Mouse (Mus musculus): ENCODE data around the gene Ngf.

Gene Ngf

GRCm38 (mm10) chr3:102507666-102508260 is 38.0 kb downstream of the Ngf start:
- no peak for DNase-seq (ENCODE audit: low spot score in 2 of 2)

DNA sequence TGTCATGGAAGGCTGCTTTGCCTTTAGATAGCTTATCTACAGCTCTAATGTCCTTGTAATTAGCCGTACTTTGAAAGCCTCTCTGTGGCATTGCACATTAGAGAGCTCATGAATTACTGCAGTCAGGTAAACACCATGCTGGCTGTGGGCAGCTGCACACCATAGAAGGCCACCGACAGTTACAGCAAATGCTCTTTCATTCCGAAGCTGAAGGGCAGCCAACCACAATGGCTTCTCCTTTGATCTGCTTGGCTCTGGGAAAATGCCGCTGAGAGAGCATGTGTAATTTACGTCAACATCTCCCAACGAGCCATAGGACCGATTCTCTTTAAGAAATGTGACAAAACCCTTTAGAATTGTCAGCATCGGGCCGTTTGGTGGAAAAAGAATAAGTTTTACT is 38.7 kb downstream of the Ngf start:
- no peak for DNase-seq (ENCODE audit: low spot score in 2 of 2)

GRCm38 (mm10) chr3:102509601-102510000 is 39.9 kb downstream of the Ngf start:
- DNase-seq (ENCODE audit: low spot score in 2 of 2): no peak

DNA sequence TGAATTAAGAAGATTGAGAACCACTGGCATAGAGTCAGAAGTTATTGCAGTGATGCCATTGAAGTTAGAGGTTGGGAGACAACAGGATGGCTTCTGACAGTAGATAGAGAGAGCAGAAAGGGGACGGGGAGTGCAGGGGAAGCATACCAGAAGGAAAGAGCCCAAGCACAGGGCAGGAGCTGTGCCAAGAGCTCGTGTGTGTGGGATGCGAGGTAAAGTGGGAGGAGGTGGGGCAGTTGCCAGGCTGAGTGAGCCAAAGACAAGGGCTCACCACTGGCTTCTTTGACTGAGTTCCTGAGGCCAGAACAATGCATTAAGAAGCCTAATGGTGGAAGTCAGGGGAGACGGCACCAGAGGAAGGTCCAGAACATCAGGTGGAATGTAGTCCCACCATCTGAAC is 47.2 kb downstream of the Ngf start:
- DNase-seq (ENCODE audit: low spot score in 2 of 2): no peak

DNA sequence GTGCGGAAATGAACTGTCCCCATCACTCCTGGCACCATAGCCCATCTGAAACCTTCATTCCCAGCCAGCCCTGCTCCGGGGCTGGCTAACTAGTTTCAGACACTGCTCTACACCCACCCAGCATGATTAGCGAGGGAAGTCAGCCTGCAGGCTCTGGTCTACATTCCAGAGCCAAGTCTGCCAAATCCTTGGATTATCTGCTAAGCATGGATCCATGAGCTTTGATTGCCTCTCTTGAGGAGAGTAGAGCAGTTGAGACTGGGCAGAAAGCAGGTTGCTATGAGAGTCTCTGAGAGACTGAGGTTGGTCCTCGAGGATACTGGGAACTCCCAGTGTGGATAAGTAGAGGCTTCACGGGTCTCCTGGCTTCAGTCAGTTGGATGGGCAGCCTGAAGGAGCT is 51.3 kb downstream of the Ngf start:
- DNase-seq (ENCODE audit: low spot score in 2 of 2): no peak

DNA sequence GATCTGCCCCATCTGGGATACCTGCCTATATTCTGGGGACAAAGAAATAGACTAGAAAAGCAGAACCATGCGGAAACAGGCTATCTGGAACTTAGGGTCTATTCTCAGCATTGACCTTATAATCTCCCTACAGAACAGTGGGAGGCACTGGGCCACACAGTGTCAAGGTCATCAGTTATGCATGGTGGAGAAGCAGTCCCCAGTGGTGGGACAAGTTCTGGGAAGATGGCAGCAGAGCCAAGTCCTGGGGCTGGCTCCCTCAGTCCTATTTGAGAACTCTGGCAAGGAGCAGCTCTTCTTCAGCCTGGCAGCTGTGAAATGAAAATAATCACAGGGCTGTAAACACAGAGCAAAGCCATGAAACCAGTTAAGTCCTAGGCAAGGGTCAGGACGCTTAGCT is 54.0 kb downstream of the Ngf start:
- no peak for DNase-seq (ENCODE audit: low spot score in 2 of 2)

GRCm38 (mm10) chr3:102524951-102525350 is 55.2 kb downstream of the Ngf start:
- no peak for DNase-seq (ENCODE audit: low spot score in 2 of 2)

- DNase-seq (ENCODE audit: low spot score in 2 of 2): no peak
These were observed 56.1 kb downstream of the Ngf start for GRCm38 (mm10) chr3:102525856-102526255.

DNA sequence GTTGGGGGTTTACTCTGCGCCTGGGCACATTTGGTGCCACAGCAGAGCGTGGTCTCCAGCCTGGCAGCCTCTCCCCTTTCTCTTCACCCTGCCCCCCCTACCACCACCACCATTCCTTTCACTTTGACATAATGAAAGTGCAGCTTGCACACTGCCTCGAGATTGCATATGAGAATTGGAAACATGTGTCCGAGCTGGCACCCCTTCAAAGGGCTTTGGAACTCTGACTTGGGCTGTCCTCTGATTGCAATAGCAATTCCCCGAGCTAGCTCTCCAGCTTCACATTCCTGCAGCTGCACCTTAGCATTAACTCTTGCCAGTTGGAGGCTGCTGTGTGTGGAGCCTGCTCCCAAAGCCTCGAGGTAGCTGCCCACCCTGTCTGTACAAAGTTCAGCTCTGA is 56.8 kb downstream of the Ngf start:
- no peak for DNase-seq (ENCODE audit: low spot score in 2 of 2)

GRCm38 (mm10) chr3:102534744-102535143 is 65.0 kb downstream of the Ngf start:
- no peak for DNase-seq (ENCODE audit: low spot score in 2 of 2)

DNA sequence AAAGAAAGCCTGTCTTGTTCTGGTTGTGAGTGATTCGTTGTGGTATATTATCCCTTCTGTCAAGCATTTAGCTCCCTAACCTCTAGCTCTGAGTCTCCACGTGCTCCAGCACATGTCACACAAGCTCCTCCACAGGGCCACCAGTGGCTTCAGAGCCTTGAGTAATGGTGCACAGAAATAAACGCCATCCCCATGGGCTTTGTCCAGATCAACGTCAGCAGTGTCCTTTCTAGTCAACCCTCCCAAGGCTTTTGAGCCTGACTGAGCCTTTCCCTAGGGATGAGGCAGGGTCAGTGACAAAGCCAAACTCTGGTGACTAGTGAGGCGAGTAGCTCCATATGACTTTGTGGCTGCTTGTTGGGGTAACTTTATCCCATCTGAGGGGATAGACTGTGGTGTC is 73.9 kb downstream of the Ngf start:
- DNase-seq (ENCODE audit: low spot score in 2 of 2): no peak

- DNase-seq (ENCODE audit: low spot score in 2 of 2): no peak
These were observed 77.8 kb downstream of the Ngf start for GRCm38 (mm10) chr3:102547536-102547935.

GRCm38 (mm10) chr3:102553935-102554670 is 84.4 kb downstream of the Ngf start:
- no peak for DNase-seq (ENCODE audit: low spot score in 2 of 2)

DNA sequence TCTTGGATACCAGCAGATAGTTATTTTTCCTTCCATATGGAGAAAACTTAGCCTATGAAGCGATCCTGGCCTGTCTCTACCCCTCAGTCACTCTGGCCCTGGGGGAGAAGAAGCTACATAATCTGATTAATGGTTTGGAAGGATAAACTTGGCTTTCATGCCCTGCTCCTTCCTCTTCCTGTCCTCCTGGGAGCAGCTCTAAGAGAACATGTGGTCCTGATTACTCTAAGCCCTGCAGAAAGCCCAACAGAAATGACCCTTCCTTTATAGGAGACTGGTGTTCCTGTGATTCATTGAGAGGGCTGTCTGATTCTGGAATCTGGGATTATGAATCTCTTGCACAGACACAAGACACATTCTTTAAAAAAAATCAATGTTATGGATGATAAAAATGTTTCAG is 86.4 kb downstream of the Ngf start:
- no peak for DNase-seq (ENCODE audit: low spot score in 2 of 2)

DNA sequence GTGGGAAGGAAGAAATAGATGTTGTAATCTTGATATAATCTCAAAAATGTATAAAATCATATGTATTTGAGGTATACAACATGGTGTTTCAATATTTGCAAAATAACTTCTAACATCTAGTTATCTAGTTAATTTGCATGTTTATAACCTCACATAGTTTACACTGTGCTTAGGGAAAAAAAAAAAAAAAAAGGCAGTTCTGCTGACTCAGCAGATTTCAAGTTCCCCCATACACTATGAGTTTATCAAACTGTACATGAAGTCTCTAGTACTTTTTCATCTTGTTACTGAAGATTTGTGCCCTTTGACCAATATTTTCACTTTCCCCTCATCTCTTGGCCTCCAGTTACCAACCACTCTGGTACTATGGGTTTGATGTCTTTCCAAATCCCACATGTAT is 86.9 kb downstream of the Ngf start:
- no peak for DNase-seq (ENCODE audit: low spot score in 2 of 2)
